Mouse (Mus musculus) intestine, embryonic 16.5 days (tissue): ENCODE results near the gene Sdf4. TPM values are rescaled to one million over a fixed set of nuclear protein-coding genes. Genes with fewer than 3 reads are reported as not detected.

Source experiments
- ATAC-seq: fragments of 200-750 bp; cut with Nextera tagmentation; 2 replicates; pipeline ENCODE4 v1.8.0; 2017; ENCODE audit warnings: moderate TSS enrichment, moderate library complexity
- H3K27ac ChIP-seq: fragments of 300-500 bp; sonication (generic); 2 replicates; pipeline ENCODE4 v1.5.1; 2014; ENCODE audit warnings: mild to moderate bottlenecking, low read length
- H3K27me3 ChIP-seq: fragments of 300-500 bp; sonication (generic); replicated peaks from 2 replicates; pipeline ENCODE4 v1.6.1; 2014; ENCODE audit warnings: low read length, control low read depth, mixed read lengths; ENCODE audit not compliant: control insufficient read depth, insufficient read depth
- H3K36me3 ChIP-seq: fragments of 300-500 bp; sonication (generic); 2 replicates; pipeline ENCODE4 v1.6.1; 2014; ENCODE audit warnings: low read length, control low read depth; ENCODE audit not compliant: control insufficient read depth, insufficient read depth
- H3K4me1 ChIP-seq: fragments of 300-500 bp; sonication (generic); 2 replicates; pipeline ENCODE4 v1.6.1; 2014; ENCODE audit warnings: low read length, control low read depth, mixed read lengths; ENCODE audit not compliant: control insufficient read depth, insufficient read depth
- H3K4me2 ChIP-seq: fragments of 300-500 bp; sonication (generic); 2 replicates; pipeline ENCODE4 v1.6.1; 2014; ENCODE audit warnings: low read depth, low read length, control low read depth
- H3K4me3 ChIP-seq: fragments of 300-500 bp; sonication (generic); 2 replicates; pipeline ENCODE4 v1.5.1; 2014; ENCODE audit warnings: mild to moderate bottlenecking, low read length
- H3K9ac ChIP-seq: fragments of 300-500 bp; sonication (generic); 2 replicates; pipeline ENCODE4 v1.6.1; 2014; ENCODE audit warnings: low read depth, low read length
- H3K9me3 ChIP-seq: fragments of 300-500 bp; sonication (generic); 2 replicates; pipeline ENCODE4 v1.6.1; 2016; ENCODE audit warnings: low read length, control low read depth; ENCODE audit not compliant: control insufficient read depth
- WGBS: fragments of 180-500 bp; shearing (Covaris S2); extraction: QIAGEN DNeasy Blood & Tissue Kit; methylation state at CpG from one replicate; pipeline ENCODE4 v1.1.7; 2014; 5-methylcytosine and 5-hydroxymethylcytosine counted together
- polyA plus RNA-seq: library from polyadenylated mRNA; unstranded; fragments of >200 nt; fragmentation: Nextera tagmentation; extraction: Ambion mirVana; gene quantifications from 2 replicates; pipeline ENCODE4 v1.2.1, GENCODE M21; 2015

Gene Sdf4
- polyA plus RNA-seq, 1 experiment from 2014 or later: 171 TPM

GRCm38 (mm10) chr4:156024184-156024583, 31.5 kb downstream of the Sdf4 start:
- ATAC-seq: no peak
- no peak overlapping the region for H3K27ac ChIP-seq
- H3K4me1 ChIP-seq: no peaks in the 10 kb centered on the region
- WGBS: 90% methylated on average over 7 of the region's 7 CpGs
- no peak overlapping the region for H3K4me3 ChIP-seq
- H3K27me3 ChIP-seq: no peaks in the 10 kb centered on the region
- no peak overlapping the region for H3K9ac ChIP-seq
- peaks cover 2% of the 10 kb centered on the region; the same call in 1 of the 2 replicates for H3K36me3 ChIP-seq
- H3K4me2 ChIP-seq: no peak overlapping the region
- H3K9me3 ChIP-seq: no peaks in the 10 kb centered on the region

- H3K27ac ChIP-seq: no peak within 1 kb of the TSS
- H3K4me3 ChIP-seq: no peak within 1 kb of the TSS
- no peak within 1 kb of the TSS for H3K9ac ChIP-seq
- peaks cover 10% of the 10 kb centered on the region for H3K4me1 ChIP-seq
- H3K9me3 ChIP-seq: no peaks in the 10 kb centered on the region
- H3K4me2 ChIP-seq: no peak within 1 kb of the TSS
- ATAC-seq: no peak
- H3K36me3 ChIP-seq: peaks cover 5% of the 10 kb centered on the region; the same call in 1 of the 2 replicates
- WGBS: 29% methylated on average over 4 of the region's 4 CpGs
- no peaks in the 10 kb centered on the region for H3K27me3 ChIP-seq
Observed at GRCm38 (mm10) chr4:156026013-156026412, 33.3 kb downstream of the Sdf4 start, which contains the start of gene Tnfrsf18. TSS of gene Tnfrsf18 (plus strand) at chr4:156026164.

GRCm38 (mm10) chr4:156028580-156028979, 35.9 kb downstream of the Sdf4 start:
- Histone ChIP-seq H3K4me2 (no peak overlapping the region), H3K27me3 (no peaks in the 10 kb centered on the region), H3K27ac (no peak overlapping the region), H3K9ac (no peak overlapping the region), H3K36me3 (peaks cover 5% of the 10 kb centered on the region; the same call in 1 of the 2 replicates), H3K9me3 (no peaks in the 10 kb centered on the region), H3K4me3 (no peak overlapping the region), H3K4me1 (peaks cover 22% of the 10 kb centered on the region)
- ATAC-seq: no peak
- WGBS: 88% methylated on average over 7 of the region's 7 CpGs

GRCm38 (mm10) chr4:156030651-156031118, 38.0 kb downstream of the Sdf4 start:
- peaks cover 22% of the 10 kb centered on the region for H3K4me1 ChIP-seq
- WGBS: 42% methylated on average over 9 of the region's 9 CpGs
- peak overlapping the region; percentile 76 for H3K9ac ChIP-seq
- peaks cover 4% of the 10 kb centered on the region; the same call in 1 of the 2 replicates for H3K27me3 ChIP-seq
- ATAC-seq: peak; percentile 1; the same call in 1 of the 2 replicates
- H3K4me3 ChIP-seq: peak overlapping the region; percentile 53
- H3K4me2 ChIP-seq: peak overlapping the region; percentile 77
- no peaks in the 10 kb centered on the region for H3K9me3 ChIP-seq
- 0 out of 2 replicates have a peak overlapping the region, but pooled peaks have one; percentile 16 for H3K27ac ChIP-seq
- peaks cover 5% of the 10 kb centered on the region; the same call in 1 of the 2 replicates for H3K36me3 ChIP-seq

GRCm38 (mm10) chr4:156031255-156031592, 38.6 kb downstream of the Sdf4 start:
- Histone ChIP-seq H3K9me3 (no peaks in the 10 kb centered on the region), H3K36me3 (peaks cover 5% of the 10 kb centered on the region; the same call in 1 of the 2 replicates), H3K4me2 (peak overlapping the region; percentile 77), H3K4me1 (peaks cover 22% of the 10 kb centered on the region), H3K4me3 (peak overlapping the region; percentile 53), H3K27me3 (peaks cover 9% of the 10 kb centered on the region; the same call in 1 of the 2 replicates), H3K9ac (peak overlapping the region; percentile 76), H3K27ac (peak overlapping the region; percentile 90)
- ATAC-seq: peak; percentile 73
- WGBS: 2% methylated on average over 7 of the region's 7 CpGs

- WGBS: 1% methylated on average over 24 of the region's 24 CpGs
- peaks cover 22% of the 10 kb centered on the region for H3K4me1 ChIP-seq
- peak overlapping the region; percentile 76 for H3K9ac ChIP-seq
- H3K4me2 ChIP-seq: peak overlapping the region; percentile 77
- peak overlapping the region; percentile 90 for H3K27ac ChIP-seq
- peak overlapping the region; percentile 53 for H3K4me3 ChIP-seq
- peak; percentile 95 for ATAC-seq
- H3K27me3 ChIP-seq: peaks cover 9% of the 10 kb centered on the region; the same call in 1 of the 2 replicates
- peaks cover 5% of the 10 kb centered on the region; the same call in 1 of the 2 replicates for H3K36me3 ChIP-seq
- H3K9me3 ChIP-seq: no peaks in the 10 kb centered on the region
Observed at GRCm38 (mm10) chr4:156031593-156032391, 39.1 kb downstream of the Sdf4 start.

- H3K27me3 ChIP-seq: peaks cover 9% of the 10 kb centered on the region; the same call in 1 of the 2 replicates
- ATAC-seq: no peak
- 80% methylated on average over 4 of the region's 4 CpGs for WGBS
- H3K4me1 ChIP-seq: peaks cover 22% of the 10 kb centered on the region
- H3K36me3 ChIP-seq: peaks cover 4% of the 10 kb centered on the region; the same call in 1 of the 2 replicates
- peak overlapping the region; percentile 90 for H3K27ac ChIP-seq
- no peaks in the 10 kb centered on the region for H3K9me3 ChIP-seq
- peak overlapping the region; percentile 76; the same call in 1 of the 2 replicates for H3K9ac ChIP-seq
- H3K4me2 ChIP-seq: no peak overlapping the region
- H3K4me3 ChIP-seq: no peak overlapping the region
Observed at GRCm38 (mm10) chr4:156032856-156033255, 40.2 kb downstream of the Sdf4 start.

GRCm38 (mm10) chr4:156033476-156034119, 40.9 kb downstream of the Sdf4 start:
- H3K4me3 ChIP-seq: no peak overlapping the region
- H3K4me1 ChIP-seq: peaks cover 22% of the 10 kb centered on the region
- H3K27me3 ChIP-seq: peaks cover 9% of the 10 kb centered on the region; the same call in 1 of the 2 replicates
- ATAC-seq: no peak
- H3K27ac ChIP-seq: no peak overlapping the region
- H3K4me2 ChIP-seq: no peak overlapping the region
- peaks cover 2% of the 10 kb centered on the region; the same call in 1 of the 2 replicates for H3K36me3 ChIP-seq
- H3K9me3 ChIP-seq: no peaks in the 10 kb centered on the region
- no peak overlapping the region for H3K9ac ChIP-seq
- 47% methylated on average over 6 of the region's 6 CpGs for WGBS

- Histone ChIP-seq H3K27ac (no peak overlapping the region), H3K4me2 (no peak overlapping the region)
- ATAC-seq: no peak
Observed at GRCm38 (mm10) chr4:156034301-156034700, 41.6 kb downstream of the Sdf4 start.

More at GRCm38 (mm10) chr4:156034301-156034700, 41.6 kb downstream of the Sdf4 start:
- WGBS: 73% methylated on average over 4 of the region's 4 CpGs
- Histone ChIP-seq H3K9ac (no peak overlapping the region), H3K36me3 (peaks cover 2% of the 10 kb centered on the region; the same call in 1 of the 2 replicates), H3K4me1 (peaks cover 22% of the 10 kb centered on the region), H3K27me3 (peaks cover 9% of the 10 kb centered on the region; the same call in 1 of the 2 replicates), H3K4me3 (no peak overlapping the region), H3K9me3 (no peaks in the 10 kb centered on the region)
